Mouse (Mus musculus) regulatory T cell (primary cell): ENCODE measurements around the gene Cdx2.

Experiments used
- in situ Hi-C: fragments of 300-600 bp; cut with MboI, MseI; formaldehyde crosslinking; loops from one replicate; pipeline ENCODE4 v1.15.1; 2025; ENCODE audit warnings: high pct_unique_total_duplicates

Gene Cdx2

GRCm38 (mm10) chr5:147306638-147307397, at the start of gene Cdx2:
Gene Cdx2 (minus strand): TSS chr5:147307270.
- in situ Hi-C loops: no loop called here

DNA sequence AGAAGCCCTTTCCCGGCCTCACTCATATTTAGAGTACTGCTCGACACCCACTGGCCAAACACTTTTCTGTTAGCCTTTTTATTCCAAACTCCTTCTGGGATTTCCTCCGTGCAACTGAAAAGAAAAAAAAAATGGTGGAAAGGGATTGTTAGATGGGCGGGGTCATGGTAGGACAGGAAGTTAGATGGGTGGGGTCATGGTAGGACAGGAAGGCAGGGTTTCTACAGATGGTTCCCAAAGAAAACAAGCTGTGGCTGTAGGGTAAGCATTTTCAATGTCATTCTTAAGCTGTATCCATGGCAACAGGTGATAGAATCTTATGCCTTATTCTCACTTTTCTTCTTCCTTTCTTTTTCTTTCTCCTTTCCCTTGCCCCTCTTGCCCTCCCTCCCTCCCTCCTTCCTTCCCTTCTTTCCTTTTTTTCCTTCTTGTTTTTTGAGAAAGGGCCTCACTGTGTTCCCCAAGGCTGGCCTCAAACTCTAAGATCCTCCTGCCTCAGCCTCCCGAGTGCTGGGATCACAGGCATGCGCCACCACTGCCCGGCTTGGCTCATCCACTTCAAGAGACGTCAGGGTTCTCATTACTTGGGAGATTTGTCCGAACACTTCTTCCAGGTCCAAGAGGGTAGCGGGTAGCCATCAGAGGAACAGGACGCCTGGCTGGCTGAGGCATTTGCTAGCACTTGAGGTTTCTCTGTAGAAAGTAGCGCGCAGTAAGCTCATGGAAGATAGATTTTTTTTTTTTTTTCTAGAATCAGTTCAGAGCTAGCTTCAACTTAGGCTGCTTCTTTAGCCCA, 49.4 kb upstream of the Cdx2 start:
- in situ Hi-C loops: loop anchor here (10.0 kb wide), 1 partner anchor 508 kb away; the partner anchor contains the start of gene Pomp

GRCm38 (mm10) chr5:147355788-147356187, 48.7 kb upstream of the Cdx2 start:
- in situ Hi-C loops: loop anchor here (10.0 kb wide), 1 partner anchor 509 kb away; the partner anchor contains the start of gene Pomp

- in situ Hi-C loops: loop anchor here (10.0 kb wide), 1 partner anchor 510 kb away; the partner anchor contains the start of gene Pomp
These were observed 47.9 kb upstream of the Cdx2 start for GRCm38 (mm10) chr5:147354985-147355384.

- in situ Hi-C loops: loop anchor here (10.0 kb wide), 1 partner anchor 511 kb away; the partner anchor contains the start of gene Pomp
These were observed 47.2 kb upstream of the Cdx2 start for GRCm38 (mm10) chr5:147354161-147354780.

DNA sequence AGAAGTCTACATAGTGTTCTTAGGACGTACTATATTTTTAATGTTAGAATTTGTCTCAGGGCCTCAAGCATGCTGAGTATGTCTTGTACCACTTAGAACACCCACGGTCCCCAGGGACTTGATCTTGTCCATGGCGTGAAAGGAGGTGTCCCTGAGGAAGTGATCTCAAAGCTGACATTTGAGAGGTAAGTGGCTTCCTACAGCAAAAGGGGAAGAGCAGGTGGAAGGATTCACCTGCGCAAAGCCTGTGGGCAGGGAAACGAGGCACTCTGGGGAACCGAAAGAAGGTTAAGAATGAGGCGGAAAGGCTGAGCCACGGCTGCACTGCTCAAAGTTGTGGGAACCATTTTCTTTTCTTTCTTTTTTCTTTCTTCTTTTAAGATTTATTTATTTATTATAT, 44.9 kb upstream of the Cdx2 start:
- in situ Hi-C loops: loop anchor here (10.0 kb wide), 1 partner anchor 513 kb away; the partner anchor contains the start of gene Pomp

GRCm38 (mm10) chr5:147345981-147346380, 38.9 kb upstream of the Cdx2 start:
- in situ Hi-C loops: loop anchor here (10.0 kb wide), 1 partner anchor 1569 kb away; no protein-coding TSS in a partner anchor

DNA sequence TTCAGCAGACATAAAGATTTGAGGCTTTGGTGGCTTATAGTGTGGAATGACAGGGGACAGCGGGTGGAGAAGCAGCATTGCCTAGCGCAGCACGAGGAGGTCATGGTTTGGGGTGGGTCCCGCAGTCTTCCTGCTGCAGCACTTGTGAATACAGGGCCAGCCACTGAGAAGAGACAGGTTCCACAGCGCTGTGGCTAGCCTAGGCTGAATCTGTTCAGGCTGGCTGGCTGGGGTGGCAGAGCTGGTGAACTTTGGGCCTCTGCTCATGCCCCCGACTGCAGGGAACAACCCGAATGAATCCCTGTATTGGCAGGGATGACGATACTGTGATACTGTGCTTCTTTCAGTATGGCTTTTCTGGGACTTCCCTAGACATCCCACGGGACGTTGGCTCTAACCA, 36.8 kb upstream of the Cdx2 start:
- in situ Hi-C loops: loop anchor here (10.0 kb wide), 1 partner anchor 1571 kb away; no protein-coding TSS in a partner anchor

DNA sequence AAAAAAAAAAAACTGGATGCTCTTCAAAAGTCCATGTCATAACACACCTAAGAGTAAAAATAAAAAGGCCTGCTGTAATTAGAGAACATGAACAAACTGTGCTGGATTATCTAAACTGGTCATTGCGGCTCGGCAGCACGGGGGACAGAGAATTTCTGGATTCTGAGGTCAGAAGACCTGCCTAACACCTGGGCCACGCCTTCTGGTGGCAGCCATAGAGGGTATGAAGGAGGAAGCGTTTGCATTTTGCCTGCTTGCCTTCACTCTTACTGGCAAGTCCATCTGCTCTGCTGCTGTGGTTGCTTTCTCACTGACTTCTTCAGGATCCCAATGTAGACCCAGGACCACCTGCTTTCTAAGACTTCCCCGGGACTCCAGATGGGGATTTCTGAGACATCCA, 35.8 kb upstream of the Cdx2 start:
- in situ Hi-C loops: loop anchor here (10.0 kb wide), 1 partner anchor 1572 kb away; no protein-coding TSS in a partner anchor

DNA sequence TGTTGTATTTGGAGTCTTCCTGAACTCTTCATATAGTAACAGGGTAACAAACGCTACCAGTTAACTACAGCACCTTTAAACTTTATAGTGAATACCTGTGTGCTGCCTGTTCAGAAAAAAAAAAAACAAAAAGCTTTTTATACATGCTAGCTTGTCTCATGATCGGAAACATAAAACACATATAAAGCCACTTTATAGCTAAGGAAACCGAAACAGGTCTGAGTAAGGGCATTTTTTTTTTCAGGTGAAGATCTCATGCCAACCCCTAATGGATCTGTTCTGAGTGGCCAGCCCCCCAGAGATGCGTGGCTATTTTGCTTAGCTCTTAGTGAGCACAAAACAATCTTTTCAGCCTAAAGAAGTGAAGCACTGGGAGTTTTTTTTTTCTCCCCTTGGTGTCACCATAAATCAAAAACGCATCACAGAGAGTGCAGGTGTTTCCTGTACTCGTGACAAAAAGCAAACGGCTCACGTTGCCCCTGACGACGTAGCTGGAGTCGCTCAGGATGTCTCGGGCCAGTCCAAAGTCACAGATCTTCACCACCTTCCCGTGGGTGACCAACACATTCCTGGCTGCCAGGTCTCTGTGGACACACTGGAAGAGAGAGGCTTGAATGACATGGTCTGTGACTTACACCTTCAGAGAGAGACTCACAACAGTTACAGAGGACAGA, 33.8 kb upstream of the Cdx2 start:
- in situ Hi-C loops: loop anchor here (10.0 kb wide), 1 partner anchor 1574 kb away; no protein-coding TSS in a partner anchor

- in situ Hi-C loops: no loop called here
These were observed 32.5 kb upstream of the Cdx2 start for GRCm38 (mm10) chr5:147339560-147339959.

DNA sequence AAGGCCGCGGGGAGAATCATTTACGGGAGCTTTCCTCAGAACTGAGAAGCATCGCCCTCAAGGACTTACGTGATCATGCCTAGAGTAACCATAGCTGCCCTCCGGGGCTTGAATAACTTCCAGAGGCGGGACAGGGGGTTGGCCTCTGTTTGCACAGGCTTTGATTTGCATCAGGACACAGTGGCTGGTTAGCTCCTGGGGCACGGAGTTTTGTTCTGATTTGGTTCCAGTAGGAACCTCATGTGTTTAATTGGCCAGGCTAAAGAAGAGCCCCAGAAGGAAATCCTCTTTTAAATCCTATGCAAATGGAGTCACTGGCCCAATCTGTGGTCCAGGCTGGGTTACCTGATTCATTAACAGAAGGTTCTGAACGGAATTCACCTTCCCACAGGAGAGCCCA, 31.9 kb upstream of the Cdx2 start:
- in situ Hi-C loops: no loop called here

GRCm38 (mm10) chr5:147332711-147333110, 25.6 kb upstream of the Cdx2 start:
- in situ Hi-C loops: no loop called here

DNA sequence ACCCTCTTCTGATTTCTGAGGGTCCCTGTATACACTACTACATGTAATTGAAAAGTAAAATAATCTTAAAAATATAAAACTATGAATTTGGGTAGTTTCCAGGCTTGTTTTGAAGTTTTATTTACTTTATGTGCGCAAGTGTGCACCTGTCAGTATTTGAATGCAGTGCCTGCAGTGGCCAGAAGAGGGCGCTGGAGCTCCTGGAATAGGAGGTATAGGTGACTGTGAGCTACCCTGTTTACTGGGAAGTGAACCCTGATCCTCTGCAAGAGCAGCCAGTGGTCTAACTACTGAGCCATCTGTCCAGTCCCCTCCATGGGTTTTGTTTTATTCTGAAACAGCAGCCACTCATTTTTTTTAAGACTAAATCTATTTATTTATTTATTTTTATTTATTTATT, 24.5 kb upstream of the Cdx2 start:
- in situ Hi-C loops: no loop called here

- in situ Hi-C loops: no loop called here
These were observed 22.9 kb upstream of the Cdx2 start for GRCm38 (mm10) chr5:147329946-147330345.

DNA sequence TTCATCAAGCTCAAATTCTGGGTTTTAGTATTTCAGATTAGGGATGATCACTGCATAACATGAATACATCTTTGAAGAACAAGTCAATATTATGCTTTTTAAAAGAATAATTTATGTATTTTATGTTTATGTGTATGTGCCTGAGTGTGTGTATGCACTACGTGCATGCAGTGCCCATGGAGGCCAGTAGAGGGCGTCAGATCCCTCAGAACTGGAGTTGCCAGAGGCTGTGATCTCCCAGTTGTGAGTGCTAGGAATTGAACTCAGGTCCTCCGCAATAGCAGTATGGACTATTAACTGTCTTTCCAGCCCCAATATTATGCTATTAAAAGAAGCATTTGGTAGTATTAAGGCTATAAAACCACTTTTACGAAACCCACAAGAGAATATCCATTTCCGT, 20.6 kb upstream of the Cdx2 start:
- in situ Hi-C loops: no loop called here

- in situ Hi-C loops: no loop called here
These were observed 18.9 kb upstream of the Cdx2 start for GRCm38 (mm10) chr5:147325931-147326330.

GRCm38 (mm10) chr5:147323237-147323917, 16.3 kb upstream of the Cdx2 start:
- in situ Hi-C loops: loop anchor here (5.0 kb wide), 1 partner anchor 411 kb away; no protein-coding TSS in a partner anchor

DNA sequence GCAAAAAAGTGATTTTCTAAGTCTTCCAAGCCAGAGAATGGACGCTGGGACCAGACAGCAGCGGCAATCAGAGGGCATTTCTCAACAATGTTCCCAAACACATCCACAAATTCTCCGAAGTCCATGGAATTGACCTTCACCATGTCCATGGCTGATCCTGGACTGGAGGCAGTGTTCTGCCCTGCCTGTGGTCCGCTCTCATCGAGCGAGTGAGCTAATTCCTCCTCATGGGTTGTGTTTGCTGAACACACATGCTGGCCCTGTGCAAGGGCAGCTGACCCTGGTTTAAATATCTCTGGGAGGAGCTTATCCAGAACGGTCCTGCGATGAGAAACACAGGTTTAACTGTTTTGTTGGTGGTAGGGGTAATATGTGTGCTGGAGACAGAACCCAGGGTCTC, 15.1 kb upstream of the Cdx2 start, which contains the start of gene Urad:
Gene Urad, minus strand, starts transcription at position 258 of the 400 bp plus-strand sequence.
- in situ Hi-C loops: loop anchor here (5.0 kb wide), 1 partner anchor 410 kb away; no protein-coding TSS in a partner anchor

- in situ Hi-C loops: loop anchor here (5.0 to 10.0 kb wide), 3 partner anchors 87 to 615 kb away; no protein-coding TSS in a partner anchor
These were observed 12.6 kb upstream of the Cdx2 start for GRCm38 (mm10) chr5:147319653-147320052.
